Mouse (Mus musculus) limb, embryonic 10.5 days (tissue): ENCODE data around the gene Rab2b. TPM values are rescaled to one million over a fixed set of nuclear protein-coding genes. Genes with fewer than 3 reads are reported as not detected.

ENCODE experiments used
- DNase-seq: peaks from one replicate; pipeline ENCODE4 v3.0.0-alpha.2; 2017; ENCODE audit warnings: low spot score
- H3K27ac ChIP-seq: fragments of 300-500 bp; sonication (generic); 2 replicates; pipeline ENCODE4 v1.5.1; 2016; ENCODE audit warnings: mild to moderate bottlenecking
- H3K27me3 ChIP-seq: fragments of 300-500 bp; sonication (generic); 2 replicates; pipeline ENCODE4 v1.6.1; 2016; ENCODE audit warnings: low read depth, mild to moderate bottlenecking; ENCODE audit not compliant: poor library complexity, severe bottlenecking
- H3K36me3 ChIP-seq: fragments of 300-500 bp; sonication (generic); 2 replicates; pipeline ENCODE4 v1.6.1; 2016; ENCODE audit warnings: mild to moderate bottlenecking, moderate library complexity
- H3K4me1 ChIP-seq: fragments of 300-500 bp; sonication (generic); 2 replicates; pipeline ENCODE4 v1.6.1; 2016
- H3K4me3 ChIP-seq: fragments of 300-500 bp; sonication (generic); 2 replicates; pipeline ENCODE4 v1.5.1; 2016; ENCODE audit warnings: mild to moderate bottlenecking, moderate library complexity
- H3K9me3 ChIP-seq: fragments of 300-500 bp; sonication (generic); replicated peaks from 2 replicates; pipeline ENCODE4 v1.6.1; 2016; ENCODE audit warnings: mild to moderate bottlenecking
- WGBS: fragments of 180-500 bp; shearing (Covaris S2); methylation state at CpG from one replicate; pipeline ENCODE4 v1.1.7; 2016; 5-methylcytosine and 5-hydroxymethylcytosine counted together
- polyA plus RNA-seq: library from polyadenylated mRNA; unstranded; fragments of >200 nt; fragmentation: Nextera tagmentation; extraction: Ambion mirVana; gene quantifications from 2 replicates; pipeline ENCODE4 v1.2.1, GENCODE M21; 2016

Gene Rab2b
- 20.8 and 21.8 TPM in 2 replicates for polyA plus RNA-seq

- under 1% methylated on average over 66 of the region's 66 CpGs for WGBS
- Histone ChIP-seq H3K27me3 (no peaks in the 10 kb centered on the region), H3K36me3 (peaks cover 20% of the 10 kb centered on the region), H3K4me3 (peak within 1 kb of the TSS; percentile 95), H3K27ac (peak within 1 kb of the TSS; percentile 87), H3K9me3 (no peaks in the 10 kb centered on the region), H3K4me1 (peaks cover 8% of the 10 kb centered on the region)
- DNase-seq = peak; percentile 98
Measured at GRCm38 (mm10) chr14:52278932-52279746, at the start of gene Rab2b, which contains the start of gene Tox4. Rab2b (minus strand) TSS chr14:52279545. Tox4 (plus strand) TSS chr14:52279146.

- Histone ChIP-seq H3K4me3 (peak within 1 kb of the TSS; percentile 53), H3K27ac (peak within 1 kb of the TSS; percentile 30; the same call in 1 of the 2 replicates), H3K4me1 (peaks cover 10% of the 10 kb centered on the region), H3K36me3 (no peaks in the 10 kb centered on the region), H3K9me3 (no peaks in the 10 kb centered on the region), H3K27me3 (peaks cover 76% of the 10 kb centered on the region)
- 1% methylated on average over 26 of the region's 26 CpGs for WGBS
- DNase-seq = no peak
Measured at GRCm38 (mm10) chr14:52327910-52328812, 48.8 kb upstream of the Rab2b start, which contains the start of gene Sall2. Sall2 (minus strand) TSS chr14:52328762.

GRCm38 (mm10) chr14:52327375-52327901, 48.1 kb upstream of the Rab2b start:
- Histone ChIP-seq H3K9me3 (no peaks in the 10 kb centered on the region), H3K36me3 (no peaks in the 10 kb centered on the region), H3K4me1 (peaks cover 10% of the 10 kb centered on the region), H3K27ac (no peak overlapping the region), H3K4me3 (peak overlapping the region; percentile 53), H3K27me3 (peaks cover 71% of the 10 kb centered on the region)
- no peak for DNase-seq
- WGBS = 4% methylated on average over 14 of the region's 14 CpGs

- Histone ChIP-seq H3K4me3 (no peak overlapping the region), H3K27me3 (peaks cover 55% of the 10 kb centered on the region), H3K4me1 (peaks cover 10% of the 10 kb centered on the region), H3K9me3 (no peaks in the 10 kb centered on the region), H3K36me3 (no peaks in the 10 kb centered on the region), H3K27ac (no peak overlapping the region)
- no peak for DNase-seq
- 11% methylated on average over 4 of the region's 4 CpGs for WGBS
Measured at GRCm38 (mm10) chr14:52325890-52326289, 46.5 kb upstream of the Rab2b start.

- Histone ChIP-seq H3K27me3 (no peaks in the 10 kb centered on the region), H3K27ac (no peak overlapping the region), H3K4me3 (no peak overlapping the region), H3K36me3 (peaks cover 6% of the 10 kb centered on the region), H3K4me1 (peaks cover 23% of the 10 kb centered on the region), H3K9me3 (no peaks in the 10 kb centered on the region)
- 74% methylated on average over 6 of the region's 6 CpGs for WGBS
- no peak for DNase-seq
Measured at GRCm38 (mm10) chr14:52319361-52319760, 40.0 kb upstream of the Rab2b start.

GRCm38 (mm10) chr14:52316441-52317225, 37.3 kb upstream of the Rab2b start:
- Histone ChIP-seq H3K9me3 (0 out of 2 replicates have a peak, but pooled peaks cover 4% of the 10 kb centered on the region), H3K36me3 (peaks cover 33% of the 10 kb centered on the region), H3K4me1 (peaks cover 33% of the 10 kb centered on the region), H3K27ac (peak overlapping the region; percentile 98), H3K4me3 (peak overlapping the region; percentile 82), H3K27me3 (no peaks in the 10 kb centered on the region)
- 6% methylated on average over 16 of the region's 16 CpGs for WGBS
- no peak for DNase-seq

GRCm38 (mm10) chr14:52315792-52316440, 36.6 kb upstream of the Rab2b start:
- Histone ChIP-seq H3K9me3 (0 out of 2 replicates have a peak, but pooled peaks cover 4% of the 10 kb centered on the region), H3K36me3 (peaks cover 40% of the 10 kb centered on the region), H3K27ac (peak overlapping the region; percentile 98), H3K4me1 (peaks cover 33% of the 10 kb centered on the region), H3K27me3 (no peaks in the 10 kb centered on the region), H3K4me3 (peak overlapping the region; percentile 82)
- peak; percentile 85 for DNase-seq
- under 1% methylated on average over 34 of the region's 41 CpGs for WGBS

GRCm38 (mm10) chr14:52315283-52315780, 36.0 kb upstream of the Rab2b start:
- H3K27me3 ChIP-seq = no peaks in the 10 kb centered on the region
- WGBS = 5% methylated on average over 17 of the region's 17 CpGs
- no peak for DNase-seq
- peak overlapping the region; percentile 82 for H3K4me3 ChIP-seq
- peaks cover 33% of the 10 kb centered on the region for H3K4me1 ChIP-seq
- peak overlapping the region; percentile 98 for H3K27ac ChIP-seq
- H3K9me3 ChIP-seq = 0 out of 2 replicates have a peak, but pooled peaks cover 4% of the 10 kb centered on the region
- peaks cover 46% of the 10 kb centered on the region for H3K36me3 ChIP-seq

- DNase-seq = peak; percentile 40
- H3K9me3 ChIP-seq = 0 out of 2 replicates have a peak, but pooled peaks cover 4% of the 10 kb centered on the region
- peaks cover 50% of the 10 kb centered on the region for H3K36me3 ChIP-seq
- 31% methylated on average over 8 of the region's 8 CpGs for WGBS
- peaks cover 33% of the 10 kb centered on the region for H3K4me1 ChIP-seq
- peak overlapping the region; percentile 98 for H3K27ac ChIP-seq
- no peaks in the 10 kb centered on the region for H3K27me3 ChIP-seq
- H3K4me3 ChIP-seq = peak overlapping the region; percentile 82
Measured at GRCm38 (mm10) chr14:52314808-52315150, 35.4 kb upstream of the Rab2b start.

- Histone ChIP-seq H3K4me3 (peak overlapping the region; percentile 82), H3K27ac (peak overlapping the region; percentile 98; the same call in 1 of the 2 replicates), H3K4me1 (peaks cover 33% of the 10 kb centered on the region), H3K27me3 (no peaks in the 10 kb centered on the region), H3K36me3 (peaks cover 54% of the 10 kb centered on the region), H3K9me3 (0 out of 2 replicates have a peak, but pooled peaks cover 4% of the 10 kb centered on the region)
- DNase-seq = no peak
- WGBS = 88% methylated on average over 26 of the region's 26 CpGs
Measured at GRCm38 (mm10) chr14:52313931-52314807, 34.8 kb upstream of the Rab2b start.

- no peaks in the 10 kb centered on the region for H3K27me3 ChIP-seq
Measured at GRCm38 (mm10) chr14:52310906-52311305, 31.6 kb upstream of the Rab2b start.

More at GRCm38 (mm10) chr14:52310906-52311305, 31.6 kb upstream of the Rab2b start:
- DNase-seq = no peak
- WGBS = 98% methylated on average over 2 of the region's 2 CpGs
- Histone ChIP-seq H3K9me3 (0 out of 2 replicates have a peak, but pooled peaks cover 4% of the 10 kb centered on the region), H3K27ac (no peak overlapping the region), H3K4me1 (peaks cover 24% of the 10 kb centered on the region), H3K36me3 (peaks cover 63% of the 10 kb centered on the region), H3K4me3 (no peak overlapping the region)
